Mouse (Mus musculus): ENCODE measurements around the gene Efcab3. TPM values are rescaled to one million over a fixed set of nuclear protein-coding genes. Genes with fewer than 3 reads are reported as not detected.

Efcab3 gene
- total and polyA plus RNA-seq, 3 experiments, result not detected

DNA sequence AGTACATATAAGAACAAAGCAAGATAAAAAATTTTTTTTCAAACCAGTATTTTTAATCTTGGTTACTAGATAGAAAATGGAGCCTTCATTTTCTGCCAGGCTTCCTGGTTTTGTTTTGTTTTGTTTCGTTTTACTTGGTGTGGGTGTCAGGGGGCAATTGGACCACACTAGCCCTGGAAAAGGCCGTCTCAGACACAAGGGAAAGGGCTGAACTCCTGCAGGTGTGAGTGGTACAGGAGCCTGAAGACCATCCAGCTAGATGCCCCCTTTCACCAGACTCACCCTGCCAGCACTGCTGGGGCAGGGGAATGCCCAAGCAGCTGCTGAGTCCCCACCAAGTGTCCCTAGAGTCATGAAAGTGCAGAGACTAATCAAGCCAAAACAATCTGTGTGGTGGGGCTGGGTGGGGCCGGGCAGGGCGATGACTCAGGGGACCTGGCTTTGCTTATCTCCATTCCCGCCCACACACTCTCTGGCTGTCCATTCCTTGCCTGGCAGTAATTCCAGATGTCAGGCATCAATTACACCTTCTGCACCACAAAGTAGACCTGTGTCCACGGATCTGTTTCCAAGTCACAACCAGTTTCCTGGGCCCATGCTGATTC is 34.5 kb upstream of the Efcab3 start (continued):
- TF ChIP-seq USF2 (IDR thresholded peaks at IDR 0.05; ENCODE audit: borderline replicate concordance in 1 of 2, insufficient read depth in 1 of 2, low read depth in 1 of 2, low read length in 2 of 2) (no peak), MAZ (IDR thresholded peaks at IDR 0.05; ENCODE audit: low read depth, low read length) (no peak)

DNA sequence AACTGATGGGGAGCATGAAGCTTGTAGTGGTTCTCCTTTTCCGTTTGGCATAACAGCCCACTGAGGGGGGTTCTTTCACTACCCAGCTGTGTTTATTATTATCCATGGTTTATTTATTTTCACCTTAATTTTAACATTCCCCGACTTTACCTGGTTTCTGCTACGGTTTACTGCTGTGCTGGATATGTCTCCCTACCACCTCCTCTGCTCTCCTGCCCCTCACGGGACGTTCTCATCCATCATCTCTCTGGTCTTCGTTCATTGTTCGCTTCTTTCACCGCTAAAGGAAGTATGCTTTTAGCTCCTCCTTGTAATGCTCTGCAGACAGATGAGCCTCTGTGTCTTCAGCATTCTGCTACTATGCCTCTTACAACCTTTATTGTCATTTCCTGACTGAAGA is 33.9 kb upstream of the Efcab3 start:
- H3K27me3 ChIP-seq (ENCODE audit: control insufficient read depth in 1 of 2, insufficient read depth in 2 of 2, low read length in 2 of 2), result peaks cover 8 to 10% of the 10 kb centered on the region in 2 experiments
- no peak for DNase-seq (ENCODE audit: low read depth, low spot score)
- no peaks in the 10 kb centered on the region for H3K79me2 ChIP-seq (ENCODE audit: control insufficient read depth, insufficient read depth, low read length, poor library complexity)
- H3K9me3 ChIP-seq (replicated peaks; ENCODE audit: insufficient read depth, low read length), result no peaks in the 10 kb centered on the region
- peaks cover 0 to 13% of the 10 kb centered on the region in 2 experiments; a peak in 3 of 4 replicates for H3K4me1 ChIP-seq (ENCODE audit: control insufficient read depth in 1 of 2, insufficient read depth in 2 of 2, low read length in 2 of 2)
- no peak for TF ChIP-seq USF2 (IDR thresholded peaks at IDR 0.05; ENCODE audit: borderline replicate concordance in 1 of 2, insufficient read depth in 1 of 2, low read depth in 1 of 2, low read length in 2 of 2)
- no peak for TF ChIP-seq TBP (IDR thresholded peaks at IDR 0.05; ENCODE audit: low read depth, low read length)
- TF ChIP-seq BHLHE40 (IDR thresholded peaks at IDR 0.05; ENCODE audit: borderline replicate concordance, low read depth, low read length), result no peak
- no peak for TF ChIP-seq ELF1 (IDR thresholded peaks at IDR 0.05; ENCODE audit: low read depth, low read length)
- no peak for TF ChIP-seq CHD2 (IDR thresholded peaks at IDR 0.05; ENCODE audit: low read length)
- no peak for TF ChIP-seq KAT2A (conservative IDR thresholded peaks at IDR 0.05; ENCODE audit: low read depth, low read length)
- TF ChIP-seq MAFK (IDR thresholded peaks at IDR 0.05; ENCODE audit: borderline replicate concordance, low read depth, low read length), result no peak
- TF ChIP-seq CTCF (IDR thresholded peaks at IDR 0.05 in 2 of 3, conservative IDR thresholded peaks at IDR 0.05 in 1 of 3; ENCODE audit: control insufficient read depth in 1 of 3, insufficient read depth in 1 of 3, low read depth in 2 of 3, low read length in 3 of 3, poor library complexity in 1 of 3, severe bottlenecking in 1 of 3), result no peak
- no peak for TF ChIP-seq RCOR1 (IDR thresholded peaks at IDR 0.05; ENCODE audit: low read depth, low read length)
- no peak for TF ChIP-seq E2F4 (IDR thresholded peaks at IDR 0.05; ENCODE audit: borderline replicate concordance, low read depth, low read length)
- TF ChIP-seq TCF12 (IDR thresholded peaks at IDR 0.05; ENCODE audit: low read depth, low read length), result no peak
- TF ChIP-seq GATA1 (IDR thresholded peaks at IDR 0.05; ENCODE audit: low read depth, low read length), result no peak
- no peak for TF ChIP-seq ZNF384 (IDR thresholded peaks at IDR 0.05; ENCODE audit: low read depth, low read length)
- TF ChIP-seq NRF1 (IDR thresholded peaks at IDR 0.05; ENCODE audit: insufficient read depth, low read depth, low read length, poor library complexity, severe bottlenecking), result no peak
- no peak for TF ChIP-seq MAX (IDR thresholded peaks at IDR 0.05; ENCODE audit: low read length)
- no peak for TF ChIP-seq TAL1 (IDR thresholded peaks at IDR 0.05; ENCODE audit: low read length)
- no peak for TF ChIP-seq USF1 (IDR thresholded peaks at IDR 0.05; ENCODE audit: low read depth, low read length)
- TF ChIP-seq SMC3 (IDR thresholded peaks at IDR 0.05; ENCODE audit: low read depth, low read length), result no peak
- no peak overlapping the region for H3K27ac ChIP-seq (ENCODE audit: control insufficient read depth, low read depth, low read length)
- no peak overlapping the region for H3K9ac ChIP-seq (ENCODE audit: control insufficient read depth, low read depth, low read length, poor library complexity, severe bottlenecking)
- peaks cover 0 to 11% of the 10 kb centered on the region in 2 experiments; a peak in 2 of 4 replicates for H3K36me3 ChIP-seq (ENCODE audit: control insufficient read depth in 1 of 2, insufficient read depth in 2 of 2, low read length in 2 of 2)
- no peak overlapping the region for H3K4me3 ChIP-seq (ENCODE audit: control insufficient read depth in 1 of 2, insufficient read depth in 1 of 2, low read depth in 2 of 2, low read length in 2 of 2)
